Mouse (Mus musculus) liver, embryonic 18 days (tissue): ENCODE results near the gene Insig1. TPM values are rescaled to one million over a fixed set of nuclear protein-coding genes. Genes with fewer than 3 reads are reported as not detected.

Experiments used
- polyA plus RNA-seq: library from polyadenylated mRNA; depleted of rRNA; stranded (reverse); fragments of >200 nt; gene quantifications from 2 replicates; pipeline ENCODE4 v1.2.3, GENCODE M21; 2012; rRNA removed

Gene Insig1
- 244 and 352 TPM in 2 replicates for polyA plus RNA-seq

DNA sequence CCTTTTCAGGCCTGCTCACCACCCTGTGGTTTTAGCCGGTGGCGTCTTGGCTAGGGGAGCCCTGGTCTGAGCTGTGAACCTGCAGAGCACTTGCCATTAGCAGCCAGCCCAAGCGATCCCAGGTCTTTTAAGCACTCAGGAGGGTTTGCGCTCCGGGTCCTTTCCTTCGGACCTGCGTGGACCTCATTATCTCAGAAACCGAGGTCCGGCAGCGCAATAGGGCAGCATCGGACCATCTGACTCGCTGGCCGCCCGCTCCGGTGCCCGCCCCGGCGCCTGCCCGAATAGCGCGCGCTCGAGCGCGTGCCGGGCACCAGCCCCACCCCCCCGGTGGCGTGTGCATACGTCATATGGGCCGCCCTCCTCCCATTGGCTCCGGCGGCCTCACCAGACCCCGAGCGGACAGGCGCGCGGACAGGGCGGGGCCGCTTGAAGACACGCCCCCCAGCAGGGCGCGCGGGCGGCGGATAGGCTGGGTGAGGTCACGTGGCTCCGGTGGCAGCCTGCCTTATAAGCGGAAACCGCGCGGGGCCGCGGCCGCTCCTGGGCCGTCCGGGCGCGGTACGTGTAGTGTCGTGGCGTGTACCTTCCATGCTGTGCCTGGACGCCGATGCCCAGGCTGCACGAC is at the start of gene Insig1:
Insig1 (plus strand) TSS at position 536 of the 628 bp plus-strand sequence.

Other genes starting within 250 kb of the Insig1 start
- gene Htr5a, start 229.2 kb upstream of the Insig1 start, polyA plus RNA-seq: not detected in 2 replicates
- not detected in 2 replicates for gene En2, start 94.3 kb downstream of the Insig1 start, polyA plus RNA-seq
- gene Cnpy1, start 174.4 kb downstream of the Insig1 start, polyA plus RNA-seq: not detected in 2 replicates
- gene Rbm33, start 245.8 kb downstream of the Insig1 start, polyA plus RNA-seq: 8.3 and 10.2 TPM in 2 replicates